Mouse (Mus musculus) neural tube, embryonic 14.5 days (tissue): ENCODE data around the gene Lamb3. TPM values are rescaled to one million over a fixed set of nuclear protein-coding genes. Genes with fewer than 3 reads are reported as not detected.

Experiments
- ATAC-seq: fragments of 200-750 bp; cut with Nextera tagmentation; 2 replicates; pipeline ENCODE4 v1.8.0; 2017; ENCODE audit warnings: low read depth, mild to moderate bottlenecking, moderate TSS enrichment, moderate library complexity
- H3K27ac ChIP-seq: fragments of 300-500 bp; sonication (generic); 2 replicates; pipeline ENCODE4 v1.5.1; 2014; ENCODE audit warnings: low read depth, mild to moderate bottlenecking, control low read depth, low read length, moderate library complexity, mixed read lengths
- H3K27me3 ChIP-seq: fragments of 300-500 bp; sonication (generic); 2 replicates; pipeline ENCODE4 v1.6.1; 2014; ENCODE audit warnings: low read length; ENCODE audit not compliant: control insufficient read depth, insufficient read depth
- H3K36me3 ChIP-seq: fragments of 300-500 bp; sonication (generic); 2 replicates; pipeline ENCODE4 v1.6.1; 2014; ENCODE audit warnings: low read length, mixed read lengths; ENCODE audit not compliant: control insufficient read depth, insufficient read depth
- H3K4me1 ChIP-seq: fragments of 300-500 bp; sonication (generic); 2 replicates; pipeline ENCODE4 v1.6.1; 2014; ENCODE audit warnings: low read length; ENCODE audit not compliant: control insufficient read depth, insufficient read depth
- H3K4me2 ChIP-seq: fragments of 300-500 bp; sonication (generic); 2 replicates; pipeline ENCODE4 v1.6.1; 2014; ENCODE audit warnings: mild to moderate bottlenecking, low read depth, low read length, control low read depth
- H3K4me3 ChIP-seq: fragments of 300-500 bp; sonication (generic); 2 replicates; pipeline ENCODE4 v1.5.1; 2014; ENCODE audit warnings: low read depth, low read length, control low read depth, mixed read lengths
- H3K9ac ChIP-seq: fragments of 300-500 bp; sonication (generic); replicated peaks from 2 replicates; pipeline ENCODE4 v1.6.1; 2014; ENCODE audit warnings: low read depth, mild to moderate bottlenecking, control low read depth, low read length, mixed read lengths
- H3K9me3 ChIP-seq: fragments of 300-500 bp; sonication (generic); 2 replicates; pipeline ENCODE4 v1.6.1; 2016; ENCODE audit warnings: low read length; ENCODE audit not compliant: control insufficient read depth
- WGBS: fragments of 180-500 bp; shearing (Covaris S2); extraction: QIAGEN DNeasy Blood & Tissue Kit; methylation state at CpG from one replicate; pipeline ENCODE4 v1.1.7; 2014; 5-methylcytosine and 5-hydroxymethylcytosine counted together
- polyA plus RNA-seq: library from polyadenylated mRNA; unstranded; fragments of >200 nt; fragmentation: Nextera tagmentation; extraction: Ambion mirVana; gene quantifications from 2 replicates; pipeline ENCODE4 v1.2.1, GENCODE M21; 2014

The Lamb3 gene
- polyA plus RNA-seq, 1 experiment from 2014 or later = 0.23 TPM

DNA sequence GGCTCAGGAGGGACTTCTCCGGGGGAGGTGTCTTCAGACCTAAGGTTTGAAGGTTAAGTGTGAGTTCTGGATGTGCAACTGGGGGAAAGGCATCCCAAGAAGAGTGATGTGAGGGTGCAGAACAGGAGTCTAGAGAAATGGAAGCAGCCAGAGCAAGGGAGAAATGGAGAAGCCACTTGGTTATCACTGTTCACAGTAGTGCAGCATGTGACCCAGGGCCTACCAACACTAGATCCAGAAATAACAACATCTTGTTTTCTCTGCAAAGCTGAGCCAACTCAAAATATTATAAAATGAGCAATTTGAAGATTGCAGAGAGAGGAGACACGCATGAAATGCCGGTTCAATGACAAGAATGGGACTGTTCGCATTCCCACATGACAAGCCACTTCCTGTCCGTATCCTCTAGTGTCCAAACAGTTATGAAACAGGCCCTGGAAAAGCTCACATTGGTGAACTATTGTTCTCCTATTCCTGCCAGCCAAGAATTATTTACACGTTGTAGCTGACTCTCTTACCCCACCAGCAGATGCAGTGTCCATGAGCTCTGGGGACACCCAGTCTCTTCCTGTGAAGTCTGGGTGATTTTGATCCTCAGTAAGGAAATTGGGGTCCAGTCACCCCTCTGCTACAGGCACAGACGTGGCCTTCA, 54.5 kb downstream of the Lamb3 start:
- no peaks in the 10 kb centered on the region for H3K9me3 ChIP-seq
- H3K4me1 ChIP-seq = no peaks in the 10 kb centered on the region
- ATAC-seq = no peak
- no peak overlapping the region for H3K9ac ChIP-seq
- WGBS = 71% methylated on average over 7 of the region's 7 CpGs
- no peaks in the 10 kb centered on the region for H3K36me3 ChIP-seq
- no peak overlapping the region for H3K4me3 ChIP-seq
- no peak overlapping the region for H3K4me2 ChIP-seq
- no peak overlapping the region for H3K27ac ChIP-seq
- H3K27me3 ChIP-seq = no peaks in the 10 kb centered on the region

- no peaks in the 10 kb centered on the region for H3K4me1 ChIP-seq
- H3K4me3 ChIP-seq = no peak overlapping the region
- H3K36me3 ChIP-seq = no peaks in the 10 kb centered on the region
- no peak overlapping the region for H3K27ac ChIP-seq
- no peak overlapping the region for H3K9ac ChIP-seq
- no peaks in the 10 kb centered on the region for H3K9me3 ChIP-seq
- no peaks in the 10 kb centered on the region for H3K27me3 ChIP-seq
- WGBS = 77% methylated on average over 8 of the region's 8 CpGs
- no peak overlapping the region for H3K4me2 ChIP-seq
- ATAC-seq = no peak
Observed at GRCm38 (mm10) chr1:193263026-193263907, 55.8 kb downstream of the Lamb3 start.

GRCm38 (mm10) chr1:193263955-193264598, 56.6 kb downstream of the Lamb3 start, which contains the start of gene Hsd11b1:
Gene Hsd11b1, minus strand, starts transcription at chr1:193264075.
- Histone ChIP-seq H3K27ac (no peak within 1 kb of the TSS), H3K4me2 (no peak within 1 kb of the TSS), H3K4me3 (no peak within 1 kb of the TSS), H3K36me3 (no peaks in the 10 kb centered on the region), H3K4me1 (no peaks in the 10 kb centered on the region), H3K27me3 (no peaks in the 10 kb centered on the region), H3K9me3 (no peaks in the 10 kb centered on the region), H3K9ac (no peak within 1 kb of the TSS)
- 69% methylated on average over 5 of the region's 5 CpGs for WGBS
- ATAC-seq = no peak

DNA sequence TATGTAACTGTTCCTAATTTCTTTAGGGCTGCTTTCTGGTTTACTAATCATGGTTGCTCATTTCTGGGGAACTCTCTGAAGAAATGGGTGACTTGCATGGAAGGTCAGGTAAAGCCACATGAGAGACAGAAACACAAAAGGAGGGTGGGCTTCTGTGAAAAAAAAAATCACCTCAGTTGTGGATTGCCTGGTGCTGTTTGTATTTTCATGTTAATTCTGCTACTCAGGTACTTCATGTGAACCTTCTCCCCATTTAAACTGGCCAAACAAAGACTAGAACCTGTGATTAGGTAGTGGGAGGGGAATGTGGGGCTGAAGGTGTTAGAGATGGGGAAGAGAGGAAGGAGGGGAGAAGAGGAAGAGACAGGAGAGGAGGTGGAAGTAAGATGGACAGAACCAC, 58.2 kb downstream of the Lamb3 start:
- Histone ChIP-seq H3K9ac (no peak overlapping the region), H3K36me3 (no peaks in the 10 kb centered on the region), H3K4me1 (no peaks in the 10 kb centered on the region), H3K4me3 (no peak overlapping the region), H3K4me2 (no peak overlapping the region), H3K9me3 (no peaks in the 10 kb centered on the region), H3K27ac (no peak overlapping the region), H3K27me3 (no peaks in the 10 kb centered on the region)
- ATAC-seq = no peak

GRCm38 (mm10) chr1:193270965-193271763, 63.7 kb downstream of the Lamb3 start:
- no peaks in the 10 kb centered on the region for H3K27me3 ChIP-seq
- H3K9ac ChIP-seq = no peak overlapping the region
- H3K4me2 ChIP-seq = no peak overlapping the region
- H3K4me3 ChIP-seq = no peak overlapping the region
- H3K27ac ChIP-seq = no peak overlapping the region
- no peaks in the 10 kb centered on the region for H3K36me3 ChIP-seq
- 73% methylated on average over 6 of the region's 6 CpGs for WGBS
- peaks cover 12% of the 10 kb centered on the region for H3K4me1 ChIP-seq
- no peaks in the 10 kb centered on the region for H3K9me3 ChIP-seq
- ATAC-seq = no peak

- peak overlapping the region; percentile 35; the same call in 1 of the 2 replicates for H3K27ac ChIP-seq
- H3K4me1 ChIP-seq = peaks cover 12% of the 10 kb centered on the region
- WGBS = 8% methylated on average over 24 of the region's 24 CpGs
- H3K9me3 ChIP-seq = no peaks in the 10 kb centered on the region
- H3K36me3 ChIP-seq = no peaks in the 10 kb centered on the region
- peak overlapping the region; percentile 53 for H3K4me2 ChIP-seq
- ATAC-seq = peak; percentile 80
- H3K9ac ChIP-seq = peak overlapping the region; percentile 47
- H3K27me3 ChIP-seq = no peaks in the 10 kb centered on the region
- H3K4me3 ChIP-seq = peak overlapping the region; percentile 19
Observed at GRCm38 (mm10) chr1:193272137-193272915, 64.8 kb downstream of the Lamb3 start.

- 1% methylated on average over 18 of the region's 23 CpGs for WGBS
- peak; percentile 84 for ATAC-seq
- H3K4me3 ChIP-seq = peak within 1 kb of the TSS; percentile 19
- no peaks in the 10 kb centered on the region for H3K9me3 ChIP-seq
- peak within 1 kb of the TSS; percentile 35; the same call in 1 of the 2 replicates for H3K27ac ChIP-seq
- peak within 1 kb of the TSS; percentile 53 for H3K4me2 ChIP-seq
- no peaks in the 10 kb centered on the region for H3K27me3 ChIP-seq
- no peaks in the 10 kb centered on the region for H3K36me3 ChIP-seq
- peaks cover 12% of the 10 kb centered on the region for H3K4me1 ChIP-seq
- peak within 1 kb of the TSS; percentile 47 for H3K9ac ChIP-seq
Observed at GRCm38 (mm10) chr1:193272916-193273601, 65.6 kb downstream of the Lamb3 start, which contains the start of gene G0s2. Gene G0s2, minus strand, starts transcription at chr1:193273217.
